Mouse (Mus musculus) limb, embryonic 12.5 days (tissue): Measurements from ENCODE around the gene Hoxd8. TPM values are rescaled to one million over a fixed set of nuclear protein-coding genes. Genes with fewer than 3 reads are reported as not detected.
A peak's percentile ranks its signal among the peaks of the same experiment; 100 is the strongest.

ENCODE experiments used
- ATAC-seq: fragments of 200-750 bp; cut with Nextera tagmentation; 2 replicates; pipeline ENCODE4 v1.8.0; 2017; ENCODE audit warnings: low read depth, moderate TSS enrichment; ENCODE audit not compliant: insufficient number of reproducible peaks, insufficient read depth, low FRiP score, low TSS enrichment
- H3K27ac ChIP-seq: fragments of 300-500 bp; sonication (generic); 2 replicates; pipeline ENCODE4 v1.5.1; 2016; ENCODE audit warnings: mild to moderate bottlenecking, moderate library complexity
- H3K27me3 ChIP-seq: fragments of 300-500 bp; sonication (generic); 2 replicates; pipeline ENCODE4 v1.6.1; 2016; ENCODE audit warnings: mild to moderate bottlenecking, moderate library complexity
- H3K36me3 ChIP-seq: fragments of 300-500 bp; sonication (generic); 2 replicates; pipeline ENCODE4 v1.6.1; 2016; ENCODE audit warnings: mild to moderate bottlenecking, moderate library complexity
- H3K4me1 ChIP-seq: fragments of 300-500 bp; sonication (generic); replicated peaks from 2 replicates; pipeline ENCODE4 v1.6.1; 2016
- H3K4me2 ChIP-seq: fragments of 300-500 bp; sonication (generic); 2 replicates; pipeline ENCODE4 v1.6.1; 2016; ENCODE audit warnings: mild to moderate bottlenecking, moderate library complexity
- H3K4me3 ChIP-seq: fragments of 300-500 bp; sonication (generic); replicated peaks from 2 replicates; pipeline ENCODE4 v1.5.1; 2016; ENCODE audit warnings: mild to moderate bottlenecking
- H3K9ac ChIP-seq: fragments of 300-500 bp; sonication (generic); replicated peaks from 2 replicates; pipeline ENCODE4 v1.6.1; 2016; ENCODE audit warnings: mild to moderate bottlenecking, moderate library complexity
- H3K9me3 ChIP-seq: fragments of 300-500 bp; sonication (generic); 2 replicates; pipeline ENCODE4 v1.6.1; 2016; ENCODE audit warnings: mild to moderate bottlenecking, moderate library complexity
- WGBS: fragments of 180-500 bp; shearing (Covaris S2); methylation state at CpG from one replicate; pipeline ENCODE4 v1.1.7; 2016; 5-methylcytosine and 5-hydroxymethylcytosine counted together
- polyA plus RNA-seq: library from polyadenylated mRNA; unstranded; fragments of >200 nt; fragmentation: Nextera tagmentation; extraction: Ambion mirVana; gene quantifications from 2 replicates; pipeline ENCODE4 v1.2.1, GENCODE M21; 2016

Hoxd8 gene
- polyA plus RNA-seq, 1 experiment from 2014 or later = 7.5 TPM

DNA sequence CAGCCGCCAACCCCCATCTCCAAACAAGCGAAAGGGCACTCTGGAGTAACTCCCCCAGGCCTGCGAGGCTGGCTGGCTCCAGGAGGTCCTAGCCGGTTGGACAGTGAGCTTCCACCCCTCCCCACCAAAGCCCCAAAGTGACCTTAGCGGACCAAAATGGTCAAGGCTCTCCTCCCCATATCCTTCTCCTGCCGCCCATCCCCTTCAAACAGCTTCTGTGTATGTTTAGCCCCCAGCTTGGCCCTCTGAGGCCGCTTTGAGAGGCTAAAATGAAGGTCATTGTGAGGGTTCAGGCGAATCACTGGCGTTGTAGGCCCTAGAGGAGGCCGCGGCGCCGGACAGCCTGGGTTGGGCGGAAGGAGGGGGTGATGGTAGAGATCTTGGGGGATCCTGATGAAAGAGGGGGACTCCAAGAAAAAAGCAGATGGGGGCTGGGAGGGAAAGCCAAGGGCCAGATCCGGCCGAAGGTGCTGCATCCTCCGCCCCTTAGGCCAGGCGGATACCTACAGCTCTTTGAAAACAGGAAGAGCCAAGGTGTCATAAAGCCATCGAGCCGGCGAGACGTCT lies 3.8 kb upstream of the Hoxd8 start:
- no peak for ATAC-seq
- no peaks in the 10 kb centered on the region for H3K9me3 ChIP-seq
- H3K9ac ChIP-seq = peak overlapping the region; percentile 93
- peak overlapping the region; percentile 66 for H3K4me3 ChIP-seq
- peaks cover 64% of the 10 kb centered on the region for H3K27me3 ChIP-seq
- peak overlapping the region; percentile 92 for H3K4me2 ChIP-seq
- peak overlapping the region; percentile 97; the same call in 1 of the 2 replicates for H3K27ac ChIP-seq
- H3K36me3 ChIP-seq = peaks cover 3% of the 10 kb centered on the region
- 4% methylated on average over 22 of the region's 22 CpGs for WGBS
- H3K4me1 ChIP-seq = peaks cover 58% of the 10 kb centered on the region

GRCm38 (mm10) chr2:74701949-74702819 lies 2.2 kb upstream of the Hoxd8 start:
- no peak for ATAC-seq
- H3K4me1 ChIP-seq = peaks cover 45% of the 10 kb centered on the region
- peak overlapping the region; percentile 38; the same call in 1 of the 2 replicates for H3K4me2 ChIP-seq
- H3K36me3 ChIP-seq = no peaks in the 10 kb centered on the region
- H3K9me3 ChIP-seq = no peaks in the 10 kb centered on the region
- H3K27me3 ChIP-seq = peaks cover 61% of the 10 kb centered on the region
- H3K9ac ChIP-seq = no peak overlapping the region
- H3K27ac ChIP-seq = no peak overlapping the region
- peak overlapping the region; percentile 21; the same call in 1 of the 2 replicates for H3K4me3 ChIP-seq
- WGBS = 7% methylated on average over 17 of the region's 17 CpGs

DNA sequence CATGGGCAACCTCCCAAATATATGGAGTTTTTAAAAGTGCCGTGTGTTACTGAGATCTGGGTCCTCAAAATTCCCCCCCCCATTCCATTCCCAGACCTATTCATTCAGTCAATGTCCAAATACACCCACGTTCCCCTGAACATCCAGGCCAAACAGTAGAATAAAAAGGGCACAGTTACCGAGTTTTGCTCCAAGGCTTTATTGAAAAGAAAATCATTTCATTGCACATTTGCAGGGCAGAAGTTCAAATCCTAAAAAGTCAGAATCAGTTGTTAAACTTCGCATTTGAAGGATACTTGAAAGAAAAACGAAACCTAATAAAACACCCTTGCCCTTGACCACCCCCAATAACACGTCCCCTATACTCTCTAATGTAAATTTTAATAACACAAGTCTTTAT lies 1.6 kb upstream of the Hoxd8 start:
- Histone ChIP-seq H3K36me3 (no peaks in the 10 kb centered on the region), H3K4me2 (no peak overlapping the region), H3K4me1 (peaks cover 40% of the 10 kb centered on the region), H3K27ac (no peak overlapping the region), H3K9me3 (no peaks in the 10 kb centered on the region), H3K27me3 (peaks cover 64% of the 10 kb centered on the region), H3K9ac (no peak overlapping the region), H3K4me3 (no peak overlapping the region)
- no peak for ATAC-seq
- 15% methylated on average over 6 of the region's 6 CpGs for WGBS

- 6% methylated on average over 10 of the region's 10 CpGs for WGBS
- H3K27ac ChIP-seq = no peak overlapping the region
These were observed 1.1 kb upstream of the Hoxd8 start for GRCm38 (mm10) chr2:74703317-74703716.

DNA sequence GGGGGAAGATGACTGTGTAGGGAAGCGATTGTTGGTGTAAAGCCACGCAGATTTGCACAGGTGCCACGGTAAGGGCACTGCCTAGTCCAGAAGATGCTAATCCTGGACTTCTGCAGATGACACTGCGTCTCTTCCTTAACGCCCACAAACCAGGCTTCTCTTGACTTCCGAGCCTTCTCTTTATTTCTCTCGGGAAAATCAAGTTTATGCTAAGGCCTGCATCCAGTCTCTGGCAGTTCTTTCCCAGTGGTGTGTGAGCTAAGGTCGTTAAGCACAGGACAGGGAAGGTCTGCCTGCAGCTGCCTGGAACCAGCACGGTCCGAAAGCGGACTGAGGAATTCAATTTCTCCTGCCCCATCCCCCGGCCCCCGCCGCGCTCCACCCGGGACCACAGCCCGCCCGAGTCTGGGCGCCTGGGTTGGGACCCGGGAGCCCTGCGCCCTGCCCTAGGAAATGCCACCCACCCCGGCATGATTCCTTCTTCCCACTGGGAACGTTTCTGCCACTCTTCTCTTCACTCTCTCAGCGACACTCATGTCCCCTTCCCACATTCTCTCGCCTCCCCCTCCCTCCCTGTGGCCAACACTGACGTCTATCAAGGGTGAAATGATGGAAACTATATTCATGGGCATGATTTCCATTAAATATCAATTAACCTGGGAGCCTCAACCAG lies 559 bp upstream of the Hoxd8 start:
- Histone ChIP-seq H3K4me1 (peaks cover 39% of the 10 kb centered on the region), H3K27ac (0 out of 2 replicates have a peak overlapping the region, but pooled peaks have one; percentile 23), H3K36me3 (no peaks in the 10 kb centered on the region), H3K4me3 (peak overlapping the region; percentile 66), H3K9me3 (no peaks in the 10 kb centered on the region), H3K9ac (peak overlapping the region; percentile 40; the same call in 1 of the 2 replicates), H3K27me3 (peaks cover 74% of the 10 kb centered on the region), H3K4me2 (peak overlapping the region; percentile 78)
- 1% methylated on average over 26 of the region's 26 CpGs for WGBS
- ATAC-seq = no peak; the same call in 1 of the 2 replicates

More at GRCm38 (mm10) chr2:74703317-74703716, 1.1 kb upstream of the Hoxd8 start:
- Histone ChIP-seq H3K4me2 (peak overlapping the region; percentile 78; the same call in 1 of the 2 replicates), H3K36me3 (no peaks in the 10 kb centered on the region), H3K9me3 (no peaks in the 10 kb centered on the region), H3K9ac (no peak overlapping the region), H3K4me1 (peaks cover 38% of the 10 kb centered on the region), H3K4me3 (no peak overlapping the region), H3K27me3 (peaks cover 68% of the 10 kb centered on the region)
- no peak for ATAC-seq

DNA sequence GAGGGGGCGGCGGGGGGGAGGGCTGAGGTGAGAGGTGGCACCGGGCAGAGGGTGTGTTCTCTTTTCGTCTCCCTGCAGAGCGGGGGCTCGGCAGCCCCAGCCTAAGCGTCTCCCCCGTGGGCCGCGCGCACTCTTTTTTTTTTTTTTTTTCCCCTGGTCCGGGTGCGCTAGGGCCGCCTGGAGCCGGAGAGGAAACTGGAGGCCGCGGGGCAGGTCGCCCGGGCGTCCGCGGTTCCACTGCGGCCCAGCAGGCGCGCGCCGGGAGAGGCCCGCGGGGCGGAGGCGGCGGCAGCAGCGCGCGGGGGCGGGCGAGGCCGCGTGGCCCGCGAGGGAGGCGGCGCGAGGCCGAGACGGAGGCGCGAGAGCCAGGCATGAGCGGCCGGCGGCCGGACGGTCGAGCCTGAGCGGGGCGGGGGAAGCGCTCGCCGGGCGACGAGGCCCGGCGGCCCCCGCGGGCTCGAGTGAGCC lies 618 bp downstream of the Hoxd8 start:
- ATAC-seq = peak; percentile 17; the same call in 1 of the 2 replicates
- H3K4me3 ChIP-seq = peak overlapping the region; percentile 66
- H3K4me1 ChIP-seq = peaks cover 29% of the 10 kb centered on the region
- H3K9me3 ChIP-seq = no peaks in the 10 kb centered on the region
- peak overlapping the region; percentile 78 for H3K4me2 ChIP-seq
- WGBS = 0% methylated on average over 34 of the region's 66 CpGs
- no peaks in the 10 kb centered on the region for H3K36me3 ChIP-seq
- peak overlapping the region; percentile 92 for H3K27ac ChIP-seq
- peaks cover 77% of the 10 kb centered on the region for H3K27me3 ChIP-seq
- peak overlapping the region; percentile 88 for H3K9ac ChIP-seq

DNA sequence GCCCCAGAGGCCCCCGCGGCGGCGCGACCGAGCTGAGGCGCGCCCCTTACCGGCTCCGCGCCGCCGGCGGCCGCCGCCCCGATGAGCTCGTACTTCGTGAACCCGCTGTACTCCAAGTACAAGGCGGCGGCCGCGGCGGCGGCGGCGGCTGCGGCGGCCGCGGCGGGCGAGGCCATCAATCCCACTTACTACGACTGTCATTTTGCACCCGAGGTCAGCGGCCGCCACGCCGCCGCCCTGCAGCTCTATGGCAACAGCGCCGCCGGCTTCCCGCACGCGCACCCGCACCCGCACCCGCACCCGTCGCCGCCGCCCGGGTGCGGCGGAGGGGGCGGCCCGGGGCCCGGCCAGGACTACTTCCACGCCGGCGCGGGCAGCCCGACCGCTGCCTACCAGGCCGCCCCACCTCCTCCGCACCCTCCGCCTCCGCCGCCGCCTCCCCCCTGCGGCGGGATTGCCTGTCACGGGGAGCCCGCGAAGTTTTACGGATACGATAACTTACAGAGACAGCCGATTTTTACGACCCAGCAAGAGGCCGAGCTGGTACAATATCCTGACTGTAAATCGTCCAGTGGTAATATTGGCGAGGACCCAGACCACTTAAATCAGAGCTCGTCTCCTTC lies 1.2 kb downstream of the Hoxd8 start:
- Histone ChIP-seq H3K9ac (peak overlapping the region; percentile 88), H3K36me3 (no peaks in the 10 kb centered on the region), H3K27me3 (peaks cover 77% of the 10 kb centered on the region), H3K9me3 (no peaks in the 10 kb centered on the region), H3K4me3 (peak overlapping the region; percentile 66), H3K27ac (peak overlapping the region; percentile 92), H3K4me2 (peak overlapping the region; percentile 78), H3K4me1 (peaks cover 24% of the 10 kb centered on the region)
- under 1% methylated on average over 54 of the region's 85 CpGs for WGBS
- no peak for ATAC-seq

DNA sequence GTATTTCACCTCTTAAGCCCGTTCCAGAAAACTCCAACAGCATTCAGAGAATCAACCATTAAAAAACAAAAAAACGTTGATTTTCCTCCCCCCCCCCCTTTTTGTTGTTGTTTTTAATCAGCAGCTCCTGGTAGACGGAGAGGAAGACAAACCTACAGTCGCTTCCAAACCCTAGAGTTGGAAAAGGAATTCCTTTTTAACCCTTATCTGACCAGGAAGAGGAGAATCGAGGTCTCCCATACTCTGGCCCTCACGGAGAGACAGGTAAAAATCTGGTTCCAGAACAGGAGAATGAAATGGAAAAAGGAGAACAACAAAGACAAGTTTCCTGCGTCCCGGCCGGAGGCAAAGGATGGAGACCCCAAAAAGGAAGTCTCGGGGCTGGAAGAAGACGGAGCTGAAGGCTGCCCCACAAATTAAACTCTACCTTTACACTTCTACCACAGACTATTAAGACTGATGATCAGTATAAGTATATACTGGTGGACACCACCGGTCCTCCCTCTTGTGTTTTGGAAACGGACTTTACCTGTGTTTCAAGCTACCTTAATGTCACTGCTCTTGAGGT lies 2.1 kb downstream of the Hoxd8 start:
- Histone ChIP-seq H3K4me2 (peak overlapping the region; percentile 78), H3K4me3 (peak overlapping the region; percentile 66)
- WGBS = under 1% methylated on average over 13 of the region's 13 CpGs

GRCm38 (mm10) chr2:74707599-74707998 lies 3.2 kb downstream of the Hoxd8 start:
- Histone ChIP-seq H3K27ac (no peak overlapping the region), H3K4me3 (peak overlapping the region; percentile 17), H3K4me1 (peaks cover 33% of the 10 kb centered on the region), H3K9ac (no peak overlapping the region), H3K36me3 (no peaks in the 10 kb centered on the region), H3K27me3 (peaks cover 88% of the 10 kb centered on the region), H3K9me3 (no peaks in the 10 kb centered on the region), H3K4me2 (peak overlapping the region; percentile 78)
- 13% methylated on average over 7 of the region's 7 CpGs for WGBS
- no peak for ATAC-seq

More for the DNA sequence above, 2.1 kb downstream of the Hoxd8 start:
- Histone ChIP-seq H3K36me3 (no peaks in the 10 kb centered on the region), H3K9me3 (no peaks in the 10 kb centered on the region), H3K27me3 (peaks cover 78% of the 10 kb centered on the region), H3K4me1 (peaks cover 24% of the 10 kb centered on the region), H3K27ac (no peak overlapping the region), H3K9ac (peak overlapping the region; percentile 18; the same call in 1 of the 2 replicates)
- no peak for ATAC-seq

DNA sequence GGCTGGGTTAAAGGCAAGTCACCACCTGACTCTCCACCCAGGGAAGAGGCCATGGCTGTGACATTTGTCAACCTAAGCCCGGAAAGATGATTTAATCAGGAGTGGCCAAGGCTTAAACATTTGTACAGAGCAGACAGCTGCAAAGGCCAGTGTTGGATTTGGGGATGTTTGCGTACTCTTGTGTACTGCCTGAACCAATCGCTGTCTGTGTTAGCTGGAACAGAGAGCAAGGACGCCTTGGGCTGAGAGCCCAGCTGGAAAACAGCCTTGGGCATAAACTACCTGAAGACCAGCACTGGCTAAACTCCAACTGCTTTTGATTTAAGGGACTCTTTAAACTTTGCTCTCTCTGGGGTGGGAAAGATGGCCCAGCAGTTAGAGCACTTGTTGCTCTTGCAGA lies 4.3 kb downstream of the Hoxd8 start:
- H3K27me3 ChIP-seq = peaks cover 85% of the 10 kb centered on the region
- no peaks in the 10 kb centered on the region for H3K9me3 ChIP-seq
- peaks cover 34% of the 10 kb centered on the region for H3K4me1 ChIP-seq
- H3K36me3 ChIP-seq = no peaks in the 10 kb centered on the region
- H3K4me3 ChIP-seq = no peak overlapping the region
- WGBS = 15% methylated on average over 4 of the region's 4 CpGs
- no peak overlapping the region for H3K27ac ChIP-seq
- H3K9ac ChIP-seq = no peak overlapping the region
- no peak for ATAC-seq
- H3K4me2 ChIP-seq = peak overlapping the region; percentile 78
